Mouse (Mus musculus) liver, adult (tissue): ENCODE results near the gene Arhgef28.

Source experiments
- GATA4 ChIP-seq: IDR thresholded peaks from 2 replicates; pipeline ENCODE4 v1.6.1; 2014; ENCODE audit warnings: mild to moderate bottlenecking, low read length; ENCODE audit not compliant: insufficient replicate concordance

The Arhgef28 gene

DNA sequence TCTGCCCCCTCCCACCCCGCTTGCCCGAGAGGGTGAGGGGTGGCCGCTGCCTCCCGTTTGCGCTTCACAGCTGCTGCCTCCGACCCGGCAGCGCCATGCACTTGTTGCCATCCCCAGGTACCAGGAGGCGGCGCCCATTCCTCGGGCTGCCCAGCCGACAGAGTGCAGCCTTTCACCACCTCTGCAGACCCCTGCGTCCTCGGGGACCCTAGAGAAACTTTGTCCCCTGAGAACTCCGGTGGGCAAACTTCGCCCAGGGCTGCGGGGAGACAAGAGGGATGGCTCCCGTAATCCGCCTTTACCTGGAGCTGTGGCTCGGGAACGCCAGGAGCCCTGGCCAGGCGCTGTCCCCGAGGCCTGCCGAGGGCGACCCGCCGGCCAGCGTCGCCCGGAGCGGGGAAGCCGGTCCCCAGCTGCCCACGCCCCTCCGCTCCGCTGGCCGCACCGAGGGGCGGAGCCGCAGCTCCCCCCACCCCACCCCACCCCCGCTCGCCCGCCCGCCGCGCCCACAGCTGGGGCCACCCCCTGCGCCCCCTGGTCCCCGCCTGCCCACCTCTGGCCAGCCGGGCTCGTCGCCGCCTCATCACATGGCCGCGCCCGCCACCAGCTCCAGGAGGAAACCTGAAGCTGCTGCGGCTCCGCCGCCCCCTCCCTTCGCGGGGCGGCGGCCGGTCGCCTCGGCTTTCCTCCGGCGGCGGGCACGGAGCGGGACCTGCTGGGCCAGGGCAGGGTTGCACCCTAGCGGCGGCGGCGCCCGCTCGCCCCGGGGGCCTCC lies at the start of gene Arhgef28:
TSS of gene Arhgef28 (minus strand) at position 669 of the 775 bp plus-strand sequence.
- TF ChIP-seq GATA4 = no peak

DNA sequence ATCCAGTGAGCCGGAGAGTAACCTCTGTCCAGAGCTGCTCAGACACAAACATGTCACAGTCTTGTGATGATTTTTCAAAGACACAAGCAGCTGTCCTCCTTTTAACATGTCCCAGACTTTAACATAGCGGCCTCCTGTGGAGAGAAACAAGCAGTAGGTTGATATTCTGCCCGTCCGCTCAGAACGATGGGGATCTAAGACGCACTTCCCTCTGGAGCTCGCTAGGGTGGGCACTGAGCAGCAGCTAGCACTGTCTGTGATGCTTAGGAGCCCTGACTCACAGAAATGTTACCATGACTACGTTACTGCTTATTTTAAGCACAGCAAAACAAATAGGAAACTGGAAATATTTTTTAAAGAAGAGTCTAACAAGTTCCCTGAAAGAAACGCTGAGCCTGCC lies 48.7 kb upstream of the Arhgef28 start:
- no peak for TF ChIP-seq GATA4

DNA sequence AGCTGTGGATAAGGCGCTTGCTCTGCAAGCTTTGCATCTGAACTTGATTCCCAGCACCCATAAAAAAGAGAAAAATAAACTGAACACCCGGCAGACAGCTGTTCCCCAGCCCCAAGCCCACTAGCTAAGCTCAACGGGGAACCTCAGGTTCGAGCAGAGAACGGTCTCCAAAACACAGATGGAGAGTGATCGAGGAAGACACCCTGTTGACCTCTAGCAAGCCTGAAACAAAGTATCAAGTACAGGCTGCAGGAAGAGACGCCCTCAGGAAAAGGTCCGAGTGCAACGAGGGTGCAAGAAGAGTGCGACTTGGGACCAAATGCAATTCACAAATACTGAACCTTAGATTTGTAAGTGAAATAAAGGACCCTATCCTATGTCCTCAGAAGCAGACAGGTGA lies 43.4 kb upstream of the Arhgef28 start:
- TF ChIP-seq GATA4 = no peak

DNA sequence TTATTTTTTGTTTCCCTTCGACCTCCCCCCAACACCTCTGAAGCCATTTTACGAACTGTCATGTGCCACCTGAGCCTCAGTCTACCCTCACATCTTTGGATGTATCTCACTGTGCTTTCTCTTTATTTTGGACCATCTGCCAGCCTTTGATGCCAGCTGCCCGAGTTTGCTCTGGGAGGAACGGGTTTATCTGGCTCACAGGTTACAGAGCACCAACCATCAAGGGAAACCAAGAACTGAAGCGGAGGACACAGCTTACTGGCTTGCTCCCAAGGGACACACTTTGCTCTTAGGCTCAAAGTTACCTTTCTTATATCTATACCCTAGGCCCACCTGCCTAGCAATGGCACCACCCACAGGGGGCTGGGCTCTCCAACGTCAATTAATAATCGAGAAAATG lies 39.1 kb upstream of the Arhgef28 start:
- no peak for TF ChIP-seq GATA4

DNA sequence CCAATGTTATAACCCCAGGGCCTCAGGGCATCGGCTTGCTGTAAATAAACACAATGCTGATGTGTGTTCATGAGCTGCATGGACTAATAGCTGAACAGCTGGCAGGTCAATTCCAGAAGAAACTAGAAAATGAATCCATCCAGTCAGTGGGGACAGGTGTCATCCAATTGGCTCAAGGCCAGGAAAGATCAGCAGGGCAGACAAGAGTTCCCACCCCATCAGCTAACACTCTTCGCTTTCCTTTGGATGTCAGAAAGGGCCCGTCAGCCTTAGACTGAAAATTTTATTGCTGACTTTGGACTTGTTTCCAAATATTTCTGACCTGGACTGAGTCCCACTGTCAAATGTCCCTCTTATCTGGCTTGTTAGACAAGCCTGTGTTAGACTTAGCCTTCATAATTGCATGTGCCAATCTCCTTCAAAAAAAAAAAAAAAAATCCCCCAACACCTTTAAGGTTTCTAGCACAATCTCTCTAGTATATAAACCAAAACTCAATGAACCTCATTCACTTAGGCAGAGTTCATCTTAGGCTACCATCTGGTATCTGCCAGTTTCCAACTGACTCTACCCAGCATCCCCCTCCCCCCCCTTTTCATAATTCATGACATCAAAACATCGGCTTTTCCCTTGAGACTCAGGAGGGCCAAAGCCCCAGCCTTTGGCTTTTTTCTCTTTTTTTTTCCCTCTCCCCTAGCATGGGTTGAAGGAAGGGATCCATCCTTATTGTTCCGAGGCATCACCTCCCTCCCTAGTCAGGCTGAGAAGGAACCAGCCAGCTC lies 38.5 kb upstream of the Arhgef28 start:
- no peak for TF ChIP-seq GATA4

DNA sequence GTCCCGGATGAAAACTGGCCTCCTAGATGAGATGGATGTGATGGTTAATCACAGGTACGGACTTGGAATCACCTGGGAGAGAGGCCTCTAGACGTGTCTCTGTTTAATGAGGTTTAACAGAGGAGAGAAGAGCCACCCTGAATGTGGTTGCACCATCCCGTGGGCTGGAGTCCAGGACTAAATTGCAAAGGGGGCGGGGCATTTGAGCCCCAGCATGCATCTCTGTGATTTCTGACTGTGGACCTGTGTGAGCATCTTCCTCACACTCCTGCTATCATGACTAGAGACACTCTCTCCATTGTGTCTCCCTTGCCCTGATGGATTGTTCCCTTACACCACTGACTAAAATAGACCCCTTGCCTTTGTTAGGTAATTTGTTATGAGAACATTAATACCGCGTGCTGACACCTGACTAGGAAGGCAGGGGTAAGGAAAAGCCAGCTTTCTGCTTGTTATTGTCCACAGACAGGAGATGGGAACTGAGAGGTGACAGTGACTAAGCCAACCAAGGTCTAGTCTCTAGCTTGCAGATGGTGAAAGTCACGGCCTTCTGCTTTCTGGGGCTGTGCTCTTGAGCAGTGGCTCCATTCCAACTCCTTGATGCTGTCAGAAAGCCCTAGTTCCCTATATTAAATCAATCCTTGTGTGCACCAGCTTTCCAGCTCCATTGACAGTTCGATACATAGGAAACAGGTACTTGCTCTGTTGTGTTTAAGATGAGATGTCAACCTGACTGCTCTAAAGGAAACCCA lies 35.5 kb upstream of the Arhgef28 start:
- no peak for TF ChIP-seq GATA4

DNA sequence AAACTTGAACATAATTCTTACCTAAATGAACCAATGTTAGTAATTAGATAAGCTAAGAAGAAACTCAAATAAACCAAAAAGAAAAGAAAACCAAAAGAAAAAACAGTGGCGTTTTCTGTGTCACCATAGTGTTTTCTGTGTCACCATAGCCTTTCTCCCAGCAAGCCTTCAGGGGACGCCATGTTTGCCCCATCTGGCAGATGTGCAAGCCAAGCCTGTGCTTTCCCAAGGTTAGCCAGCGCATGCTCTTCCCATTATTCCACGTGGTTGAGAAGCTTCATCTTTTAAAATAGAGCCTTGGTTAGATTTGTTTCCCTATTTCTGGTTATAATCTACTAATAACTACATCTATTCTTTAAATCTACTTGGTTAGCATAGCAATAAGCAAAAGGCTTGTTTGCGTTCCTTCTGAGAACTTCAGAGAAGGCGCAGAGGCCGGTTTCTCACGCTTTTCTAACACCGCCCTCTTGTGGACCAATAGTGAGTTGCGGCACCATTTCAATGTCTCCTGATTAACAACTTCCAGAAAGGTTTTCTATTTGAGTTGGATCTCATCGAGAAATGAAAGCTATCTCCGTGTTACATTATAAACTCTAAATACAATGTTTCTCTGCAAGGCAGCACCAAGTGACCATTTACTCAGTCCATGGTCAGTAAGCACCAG lies 33.9 kb upstream of the Arhgef28 start:
- TF ChIP-seq GATA4 = no peak

DNA sequence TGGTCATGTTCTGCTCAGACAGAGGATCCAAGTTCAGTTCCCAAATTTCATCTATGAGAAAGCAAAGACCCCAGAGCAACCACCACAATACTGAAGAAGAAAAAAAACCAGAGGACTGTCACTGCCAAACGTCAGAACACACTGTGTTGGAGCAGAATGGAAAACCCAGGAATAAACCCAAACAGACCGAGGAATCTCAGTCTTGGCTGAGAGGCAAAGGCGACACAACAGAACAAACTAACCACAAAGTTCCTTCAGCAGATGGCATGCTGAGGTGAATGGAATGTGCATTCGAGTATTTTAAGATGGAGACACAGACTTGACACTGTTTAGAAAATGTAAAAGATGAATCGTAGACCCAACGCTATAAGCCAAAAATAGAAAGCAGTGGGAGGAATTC lies 29.2 kb upstream of the Arhgef28 start:
- TF ChIP-seq GATA4 = no peak

DNA sequence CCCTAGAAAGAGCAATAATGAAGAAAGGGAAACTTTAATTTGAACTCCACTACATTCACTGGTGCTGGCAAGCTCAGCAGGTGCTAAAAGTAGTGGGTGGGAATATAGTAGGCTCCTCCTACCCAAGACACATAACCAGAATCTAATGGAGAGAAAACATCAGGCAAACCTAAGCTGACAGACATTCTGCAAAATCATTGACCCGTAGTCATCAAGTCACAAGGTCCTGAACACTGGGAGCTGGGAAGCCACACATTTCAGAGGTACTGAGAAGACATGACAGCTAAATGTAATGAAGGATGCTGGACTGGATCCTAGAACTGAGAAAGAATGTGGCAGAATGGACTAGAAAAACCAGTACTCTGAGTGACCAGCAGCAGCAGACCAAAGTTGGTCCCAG lies 24.3 kb upstream of the Arhgef28 start:
- TF ChIP-seq GATA4 = no peak

DNA sequence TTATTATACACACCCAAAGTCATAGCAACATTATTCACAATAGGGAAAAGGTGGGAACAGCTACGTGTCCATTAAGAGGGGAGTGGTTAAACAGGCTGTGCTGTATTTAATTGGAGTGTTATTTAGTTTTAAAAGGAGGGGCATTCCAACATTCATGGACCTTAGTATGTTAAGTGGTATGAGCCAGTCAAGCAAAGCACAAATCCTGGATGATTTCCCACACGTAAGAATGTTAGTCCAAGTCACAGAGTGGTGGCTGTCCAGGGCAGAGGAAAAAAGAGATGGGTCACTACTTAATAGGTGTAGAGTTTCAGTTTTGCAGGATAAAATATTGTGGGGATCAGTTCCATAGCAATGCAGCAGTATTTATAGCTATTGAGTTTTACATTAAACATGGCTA lies 20.0 kb upstream of the Arhgef28 start:
- TF ChIP-seq GATA4 = no peak

DNA sequence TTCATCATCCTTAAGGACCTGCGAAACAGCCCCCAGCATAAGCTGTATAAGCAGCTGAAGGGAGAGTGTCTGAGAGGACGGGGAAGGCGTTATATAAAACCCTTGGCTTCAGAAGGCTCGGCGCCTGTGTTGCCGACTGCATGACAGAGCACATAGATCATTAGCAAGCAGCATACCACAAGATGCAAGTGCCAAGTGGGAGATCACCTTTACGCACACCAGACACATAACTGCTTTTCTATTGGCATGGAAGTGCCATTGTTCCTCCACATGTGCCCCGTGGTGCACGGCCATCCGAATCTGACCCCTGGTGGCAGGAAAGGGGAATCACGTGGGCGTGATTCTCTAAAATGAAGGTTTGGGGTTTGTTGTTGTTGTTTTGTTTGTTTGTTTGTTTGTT lies 16.6 kb upstream of the Arhgef28 start:
- TF ChIP-seq GATA4 = no peak

DNA sequence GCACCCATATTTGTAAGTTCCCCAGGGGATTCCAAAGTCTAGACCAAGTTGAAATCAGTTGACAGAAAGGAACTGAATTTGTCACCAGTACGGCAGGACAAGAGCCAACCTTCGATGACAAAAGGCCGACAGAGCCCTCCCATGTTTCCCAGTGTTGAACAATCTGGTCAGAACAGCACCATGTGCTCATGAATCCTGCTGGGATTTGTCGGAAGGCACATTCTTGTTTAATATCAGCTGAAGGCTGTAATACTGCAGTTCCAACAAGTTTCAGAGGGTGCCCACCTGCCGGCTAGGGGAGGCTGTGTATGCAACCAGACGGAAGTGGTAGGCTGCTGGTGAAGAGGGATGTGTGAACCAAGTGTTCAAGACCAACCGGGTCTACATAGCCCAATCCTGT lies 3.9 kb upstream of the Arhgef28 start:
- TF ChIP-seq GATA4 = no peak

DNA sequence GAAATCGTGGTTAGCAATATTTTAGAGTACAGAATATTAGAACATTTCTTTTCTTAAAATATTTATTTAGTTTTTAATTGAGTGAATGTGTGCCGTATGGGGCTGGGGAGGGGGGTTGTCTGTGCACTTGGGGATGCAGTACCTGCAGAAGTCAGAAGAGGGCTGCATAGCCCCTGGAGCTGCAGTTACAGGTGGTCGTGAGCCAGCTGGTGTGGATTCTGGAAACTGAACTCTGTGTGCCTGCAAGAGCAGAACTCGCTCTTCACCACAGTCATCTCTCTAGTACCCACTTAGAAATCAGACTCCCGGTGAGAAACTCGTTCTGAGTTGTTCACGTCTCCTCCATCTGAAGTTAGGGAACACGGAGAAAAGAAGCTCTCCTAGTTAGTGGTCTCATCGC lies 2.6 kb upstream of the Arhgef28 start:
- TF ChIP-seq GATA4 = no peak

DNA sequence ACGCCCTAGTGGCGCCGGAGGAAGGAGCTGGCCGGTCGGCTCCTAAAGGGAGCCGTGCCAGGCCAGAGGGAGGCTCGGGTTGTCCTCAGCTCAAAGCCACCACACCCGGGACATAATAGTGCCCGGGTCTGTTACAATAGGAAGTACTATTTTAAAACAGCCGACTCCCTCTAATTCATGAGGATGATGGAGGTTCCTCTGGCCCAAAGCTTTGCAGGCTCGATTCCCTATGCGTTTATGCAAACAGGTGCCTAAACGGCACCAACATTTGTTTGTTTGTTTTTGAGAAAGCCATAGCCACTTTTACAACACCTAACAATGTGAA lies 269 bp upstream of the Arhgef28 start:
- TF ChIP-seq GATA4 = no peak

DNA sequence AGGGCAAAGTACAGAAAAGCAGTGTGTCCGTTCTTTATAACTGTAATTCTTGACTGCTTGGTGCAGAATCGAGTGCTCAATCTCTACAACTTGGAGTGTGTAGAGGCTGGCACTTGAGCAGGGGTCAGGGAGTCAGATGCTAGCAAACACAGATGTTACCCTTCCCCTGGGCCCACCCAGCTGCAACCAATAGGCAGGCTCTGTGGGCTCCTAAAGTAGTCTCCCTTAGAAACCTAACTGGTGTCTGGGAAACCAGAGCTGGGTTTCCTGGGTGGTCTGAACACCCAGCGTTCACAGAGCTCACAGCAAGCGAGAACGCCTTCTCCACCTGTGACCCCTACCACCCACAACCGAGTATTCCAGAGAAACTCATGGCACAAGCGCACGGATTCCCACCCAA lies 1.1 kb downstream of the Arhgef28 start:
- TF ChIP-seq GATA4 = no peak
